Mouse (Mus musculus) spleen, postnatal 14 days (tissue): ENCODE measurements around the gene Tarsl2.

Experiments used
- DNase-seq, 2 experiments: peaks; one replicate each; pipeline ENCODE4 v3.0.0; 2021 to 2022; ENCODE audit warnings: low spot score in 2 of 2

The Tarsl2 gene

GRCm38 (mm10) chr7:65737286-65738040, 92.8 kb downstream of the Tarsl2 start:
- peak in 1 of 2 experiments; percentile 5 for DNase-seq
